Mouse (Mus musculus) lung, postnatal 0 days (tissue): ENCODE measurements at regions not wholly inside any gene's neighbourhood (a gene's known extent, or its start where the extent isn't known, plus 50 kb on each side); places are given as distances from the start of the nearest gene placed in this dataset.

Experiments used
- CTCF ChIP-seq: IDR thresholded peaks from 2 replicates; pipeline ENCODE4 v1.5.1; 2016; ENCODE audit warnings: antibody characterized with exemption, mild to moderate bottlenecking
- EP300 ChIP-seq: IDR thresholded peaks from 2 replicates; pipeline ENCODE4 v1.6.1; 2016; ENCODE audit warnings: antibody characterized with exemption, mild to moderate bottlenecking, control low read depth

- TF ChIP-seq CTCF, result no peak
- TF ChIP-seq EP300, result no peak
Measured at GRCm38 (mm10) chr13:10914377-10914776, 553.7 kb upstream of the Chrm3 start.
